Mouse (Mus musculus) heart, postnatal 0 days (tissue): ENCODE measurements at regions not wholly inside any gene's neighbourhood (a gene's known extent, or its start where the extent isn't known, plus 50 kb on each side); places are given as distances from the start of the nearest gene placed in this dataset.

Source experiments
- CTCF ChIP-seq: IDR thresholded peaks from 2 replicates; pipeline ENCODE4 v1.5.1; 2016; ENCODE audit warnings: antibody characterized with exemption, control low read depth, low read depth
- EP300 ChIP-seq: IDR thresholded peaks from 2 replicates; pipeline ENCODE4 v1.6.1; 2016; ENCODE audit warnings: antibody characterized with exemption, low read depth

DNA sequence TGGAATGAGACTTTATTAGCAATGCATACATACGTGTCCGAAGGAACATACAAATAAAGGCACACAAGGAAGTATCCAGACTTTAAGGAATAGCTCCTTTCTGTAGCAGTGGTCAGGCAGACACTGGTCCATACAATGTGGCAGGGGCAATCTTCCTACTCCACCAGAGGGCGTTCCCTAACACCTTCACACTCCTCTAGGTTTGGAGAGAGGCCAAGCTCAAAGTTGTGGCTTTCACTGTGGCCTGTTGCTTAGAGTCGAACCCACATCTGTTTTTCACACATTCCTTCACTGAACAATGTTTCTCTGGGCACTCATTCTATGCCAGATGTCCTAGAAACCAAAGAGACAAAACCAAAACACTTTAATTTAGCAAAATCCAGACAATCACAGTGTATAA is 178.4 kb upstream of the Ttc29 start:
- TF ChIP-seq EP300 (no peak), CTCF (no peak; the same call in 1 of the 2 replicates)
